Mouse (Mus musculus) neural tube, embryonic 13.5 days (tissue): Measurements from ENCODE around the gene Mllt6. TPM values are rescaled to one million over a fixed set of nuclear protein-coding genes. Genes with fewer than 3 reads are reported as not detected.
"Not testable (repeated sequence)": the region's sequence is repeated elsewhere in the genome, so short reads cannot be mapped to it uniquely, and the experiment has no call there.

ENCODE experiments used
- ATAC-seq: fragments of 200-750 bp; cut with Nextera tagmentation; 2 replicates; pipeline ENCODE4 v1.8.0; 2017; ENCODE audit warnings: low read depth, mild to moderate bottlenecking, moderate TSS enrichment, moderate library complexity
- H3K27ac ChIP-seq: fragments of 300-500 bp; sonication (generic); replicated peaks from 2 replicates; pipeline ENCODE4 v1.5.1; 2015; ENCODE audit warnings: moderate library complexity, mild to moderate bottlenecking, inconsistent platforms
- H3K27me3 ChIP-seq: fragments of 300-500 bp; sonication (generic); 2 replicates; pipeline ENCODE4 v1.6.1; 2015; ENCODE audit warnings: mild to moderate bottlenecking, inconsistent platforms
- H3K36me3 ChIP-seq: fragments of 300-500 bp; sonication (generic); 2 replicates; pipeline ENCODE4 v1.6.1; 2015; ENCODE audit warnings: mild to moderate bottlenecking, inconsistent platforms
- H3K4me1 ChIP-seq: fragments of 300-500 bp; sonication (generic); replicated peaks from 2 replicates; pipeline ENCODE4 v1.6.1; 2015; ENCODE audit warnings: inconsistent platforms
- H3K4me2 ChIP-seq: fragments of 300-500 bp; sonication (generic); 2 replicates; pipeline ENCODE4 v1.6.1; 2015; ENCODE audit warnings: inconsistent platforms, mild to moderate bottlenecking, moderate library complexity
- H3K4me3 ChIP-seq: fragments of 300-500 bp; sonication (generic); 2 replicates; pipeline ENCODE4 v1.5.1; 2015; ENCODE audit warnings: mild to moderate bottlenecking, inconsistent platforms
- H3K9ac ChIP-seq: fragments of 300-500 bp; sonication (generic); 2 replicates; pipeline ENCODE4 v1.6.1; 2015; ENCODE audit warnings: moderate library complexity, mild to moderate bottlenecking, inconsistent platforms
- H3K9me3 ChIP-seq: fragments of 300-500 bp; sonication (generic); 2 replicates; pipeline ENCODE4 v1.6.1; 2016; ENCODE audit warnings: inconsistent platforms
- WGBS: fragments of 180-500 bp; shearing (Covaris S2); methylation state at CpG from one replicate; pipeline ENCODE4 v1.1.7; 2015; 5-methylcytosine and 5-hydroxymethylcytosine counted together
- polyA plus RNA-seq: library from polyadenylated mRNA; unstranded; fragments of >200 nt; fragmentation: Nextera tagmentation; extraction: Ambion mirVana; gene quantifications from 2 replicates; pipeline ENCODE4 v1.2.1, GENCODE M21; 2015

Gene Mllt6
- polyA plus RNA-seq, 1 experiment from 2014 or later, result 3.2 TPM

GRCm38 (mm10) chr11:97629576-97629975, 33.6 kb upstream of the Mllt6 start, which contains the start of gene Epop:
Epop (minus strand) TSS chr11:97629702.
- peaks cover 27% of the 10 kb centered on the region for H3K4me1 ChIP-seq
- no peaks in the 10 kb centered on the region for H3K9me3 ChIP-seq
- H3K36me3 ChIP-seq, result no peaks in the 10 kb centered on the region
- H3K9ac ChIP-seq, result peak within 1 kb of the TSS; percentile 84
- H3K27me3 ChIP-seq, result peaks cover 69% of the 10 kb centered on the region
- H3K4me3 ChIP-seq, result peak within 1 kb of the TSS; percentile 66
- WGBS, result under 1% methylated on average over 45 of the region's 47 CpGs
- H3K27ac ChIP-seq, result no peak within 1 kb of the TSS
- peak; percentile 91 for ATAC-seq
- peak within 1 kb of the TSS; percentile 79 for H3K4me2 ChIP-seq

- no peak overlapping the region for H3K9ac ChIP-seq
- no peak for ATAC-seq
- WGBS, result 34% methylated on average over 2 of the region's 2 CpGs
- no peak overlapping the region for H3K27ac ChIP-seq
- no peaks in the 10 kb centered on the region for H3K36me3 ChIP-seq
- H3K4me2 ChIP-seq, result no peak overlapping the region
- H3K4me3 ChIP-seq, result no peak overlapping the region
- H3K27me3 ChIP-seq, result peaks cover 55% of the 10 kb centered on the region
- no peaks in the 10 kb centered on the region for H3K9me3 ChIP-seq
- H3K4me1 ChIP-seq, result peaks cover 27% of the 10 kb centered on the region
Observed at GRCm38 (mm10) chr11:97631046-97631445, 32.2 kb upstream of the Mllt6 start.

GRCm38 (mm10) chr11:97631500-97631899, 31.7 kb upstream of the Mllt6 start:
- 27% methylated on average over 5 of the region's 5 CpGs for WGBS
- Histone ChIP-seq H3K9me3 (no peaks in the 10 kb centered on the region), H3K36me3 (no peaks in the 10 kb centered on the region), H3K9ac (no peak overlapping the region), H3K4me3 (no peak overlapping the region), H3K4me1 (peaks cover 27% of the 10 kb centered on the region), H3K4me2 (no peak overlapping the region), H3K27me3 (peaks cover 50% of the 10 kb centered on the region), H3K27ac (no peak overlapping the region)
- no peak for ATAC-seq

- peaks cover 46% of the 10 kb centered on the region for H3K27me3 ChIP-seq
- H3K27ac ChIP-seq, result no peak overlapping the region
- ATAC-seq, result 0 out of 2 replicates have a peak, but pooled peaks have one; percentile 36
- H3K36me3 ChIP-seq, result no peaks in the 10 kb centered on the region
- no peaks in the 10 kb centered on the region for H3K9me3 ChIP-seq
- 3% methylated on average over 12 of the region's 12 CpGs for WGBS
- H3K4me3 ChIP-seq, result no peak overlapping the region
- H3K9ac ChIP-seq, result no peak overlapping the region
- no peak overlapping the region for H3K4me2 ChIP-seq
- peaks cover 24% of the 10 kb centered on the region for H3K4me1 ChIP-seq
Observed at GRCm38 (mm10) chr11:97631938-97632337, 31.3 kb upstream of the Mllt6 start.

DNA sequence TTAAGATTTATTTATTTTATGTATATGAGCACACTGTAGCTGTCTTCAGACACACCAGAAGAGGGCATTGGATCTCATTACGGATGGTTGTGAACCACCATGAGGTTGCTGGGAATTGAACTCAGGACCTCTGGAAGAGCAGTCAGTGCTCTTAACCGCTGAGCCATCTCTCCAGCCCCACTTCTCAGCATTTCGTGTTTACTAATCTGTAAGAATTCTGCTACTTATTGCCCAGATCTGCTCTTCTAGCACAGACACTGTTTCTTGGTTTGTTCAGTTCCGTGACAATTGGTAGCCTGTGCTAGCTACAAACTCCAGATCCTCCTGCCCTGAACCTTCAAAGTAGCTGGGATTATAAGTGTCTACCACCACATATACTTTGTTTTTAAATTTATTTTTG, 30.8 kb upstream of the Mllt6 start:
- peaks cover 41% of the 10 kb centered on the region for H3K27me3 ChIP-seq
- not testable (repeated sequence) for H3K9me3 ChIP-seq, ATAC-seq, H3K27ac ChIP-seq, H3K4me3 ChIP-seq, H3K9ac ChIP-seq, H3K36me3 ChIP-seq, H3K4me2 ChIP-seq
- H3K4me1 ChIP-seq, result peaks cover 19% of the 10 kb centered on the region
- WGBS, result 88% methylated on average over 4 of the region's 4 CpGs

GRCm38 (mm10) chr11:97635468-97636019, 27.7 kb upstream of the Mllt6 start:
- no peaks in the 10 kb centered on the region for H3K36me3 ChIP-seq
- peaks cover 14% of the 10 kb centered on the region for H3K27me3 ChIP-seq
- H3K9ac ChIP-seq, result no peak overlapping the region
- 76% methylated on average over 11 of the region's 11 CpGs for WGBS
- H3K4me2 ChIP-seq, result no peak overlapping the region
- H3K4me3 ChIP-seq, result no peak overlapping the region
- H3K9me3 ChIP-seq, result no peaks in the 10 kb centered on the region
- ATAC-seq, result no peak
- no peak overlapping the region for H3K27ac ChIP-seq
- no peaks in the 10 kb centered on the region for H3K4me1 ChIP-seq

- no peak overlapping the region for H3K4me3 ChIP-seq
- H3K27me3 ChIP-seq, result no peaks in the 10 kb centered on the region
- no peaks in the 10 kb centered on the region for H3K4me1 ChIP-seq
- H3K27ac ChIP-seq, result no peak overlapping the region
- no peak for ATAC-seq
- 64% methylated on average over 8 of the region's 8 CpGs for WGBS
- H3K4me2 ChIP-seq, result no peak overlapping the region
- H3K9ac ChIP-seq, result no peak overlapping the region
- H3K36me3 ChIP-seq, result no peaks in the 10 kb centered on the region
- no peaks in the 10 kb centered on the region for H3K9me3 ChIP-seq
Observed at GRCm38 (mm10) chr11:97641668-97642067, 21.5 kb upstream of the Mllt6 start.

- no peak for ATAC-seq
- Histone ChIP-seq H3K27me3 (no peaks in the 10 kb centered on the region), H3K36me3 (no peaks in the 10 kb centered on the region), H3K9ac (no peak overlapping the region), H3K4me2 (no peak overlapping the region), H3K27ac (no peak overlapping the region), H3K4me1 (no peaks in the 10 kb centered on the region), H3K9me3 (no peaks in the 10 kb centered on the region), H3K4me3 (no peak overlapping the region)
- 50% methylated on average over 2 of the region's 2 CpGs for WGBS
Observed at GRCm38 (mm10) chr11:97642746-97643145, 20.5 kb upstream of the Mllt6 start.

DNA sequence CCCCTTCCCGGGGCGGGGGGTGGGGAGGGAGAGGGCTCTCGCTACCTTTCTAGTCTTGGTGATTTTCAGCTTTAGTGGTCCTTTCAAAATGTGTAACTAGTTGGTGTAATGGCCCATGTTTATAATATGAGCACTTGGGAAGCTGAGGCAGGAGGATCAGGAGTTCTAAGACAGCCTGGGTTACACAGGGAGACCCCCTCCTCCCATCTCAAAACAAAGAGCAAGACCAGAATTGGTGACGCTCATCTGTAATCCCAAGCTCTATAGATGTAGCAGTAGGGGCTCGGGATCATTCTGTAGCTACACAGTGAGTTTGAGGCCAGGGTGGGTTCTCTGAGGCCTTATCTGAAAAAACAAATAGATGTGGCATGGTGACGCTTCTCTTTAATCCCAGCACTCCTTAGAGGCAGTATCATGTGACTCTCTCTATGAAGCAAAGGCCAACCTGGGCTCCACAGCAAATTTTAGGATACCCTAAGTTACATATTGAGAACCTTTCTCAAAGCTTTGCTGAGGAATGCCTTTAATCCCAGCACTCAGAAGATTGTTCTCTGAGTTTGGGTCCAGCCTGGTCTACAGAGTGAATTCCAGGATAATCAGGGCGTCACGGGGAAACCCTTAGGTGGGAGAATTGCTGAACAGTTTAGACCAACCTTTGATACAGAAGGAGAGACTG, 19.7 kb upstream of the Mllt6 start:
- no peak overlapping the region for H3K4me2 ChIP-seq
- no peak overlapping the region for H3K27ac ChIP-seq
- H3K9ac ChIP-seq, result no peak overlapping the region
- H3K36me3 ChIP-seq, result no peaks in the 10 kb centered on the region
- WGBS, result 86% methylated on average over 8 of the region's 8 CpGs
- no peak for ATAC-seq
- no peaks in the 10 kb centered on the region for H3K4me1 ChIP-seq
- H3K4me3 ChIP-seq, result no peak overlapping the region
- no peaks in the 10 kb centered on the region for H3K9me3 ChIP-seq
- H3K27me3 ChIP-seq, result no peaks in the 10 kb centered on the region

DNA sequence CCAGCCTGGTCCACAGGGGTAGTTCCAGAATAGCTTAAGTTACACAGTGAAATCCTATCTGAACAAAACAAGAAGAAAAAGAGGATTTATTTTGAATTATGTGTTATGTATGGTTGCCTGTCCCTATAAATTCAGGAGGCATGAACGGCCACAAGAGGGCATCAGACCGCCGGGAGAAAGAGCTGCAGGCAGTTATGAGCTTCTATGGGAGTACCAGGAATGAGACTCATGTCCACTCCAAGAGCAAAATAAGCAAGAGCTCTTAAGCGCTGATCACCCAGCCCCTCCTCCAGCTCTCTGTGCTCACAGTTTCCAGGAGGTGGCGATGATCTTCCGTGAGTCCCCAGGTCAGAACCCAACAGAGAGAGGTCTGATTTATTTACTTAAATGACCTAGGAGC, 18.4 kb upstream of the Mllt6 start:
- Histone ChIP-seq H3K36me3 (no peaks in the 10 kb centered on the region), H3K4me2 (no peak overlapping the region)
- ATAC-seq, result no peak

DNA sequence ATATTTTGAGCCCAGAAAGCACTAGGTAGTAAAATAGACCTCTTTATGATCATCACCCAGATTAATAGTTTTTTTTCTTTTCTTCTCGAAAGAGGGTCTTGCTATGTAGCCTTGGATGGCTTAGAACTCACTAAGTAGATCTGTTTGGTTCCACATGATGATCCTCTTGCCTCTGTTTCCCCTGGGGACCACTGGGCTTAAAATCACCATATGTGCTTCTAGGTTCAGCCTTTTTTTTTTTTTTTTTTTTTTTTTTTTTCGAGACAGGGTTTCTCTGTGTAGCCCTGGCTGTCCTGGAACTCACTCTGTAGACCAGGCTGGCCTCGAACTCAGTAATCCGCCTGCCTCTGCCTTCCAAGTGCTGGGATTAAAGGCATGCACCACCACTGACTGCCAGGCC, 14.7 kb upstream of the Mllt6 start:
- not testable (repeated sequence) for H3K27me3 ChIP-seq, H3K27ac ChIP-seq, ATAC-seq, H3K36me3 ChIP-seq, H3K9me3 ChIP-seq, H3K4me2 ChIP-seq, H3K4me1 ChIP-seq, H3K9ac ChIP-seq, H3K4me3 ChIP-seq
- 72% methylated on average over 4 of the region's 4 CpGs for WGBS

More for the DNA sequence above, 18.4 kb upstream of the Mllt6 start:
- no peak overlapping the region for H3K4me3 ChIP-seq
- H3K4me1 ChIP-seq, result 0 out of 2 replicates have a peak, but pooled peaks cover under 1% of the 10 kb centered on the region
- 2% methylated on average over 6 of the region's 6 CpGs for WGBS
- no peak overlapping the region for H3K9ac ChIP-seq
- H3K27me3 ChIP-seq, result no peaks in the 10 kb centered on the region
- H3K9me3 ChIP-seq, result no peaks in the 10 kb centered on the region
- no peak overlapping the region for H3K27ac ChIP-seq

GRCm38 (mm10) chr11:97650341-97650740, 12.9 kb upstream of the Mllt6 start:
- H3K4me3 ChIP-seq, result no peak overlapping the region
- H3K27me3 ChIP-seq, result no peaks in the 10 kb centered on the region
- H3K27ac ChIP-seq, result peak overlapping the region; percentile 23; the same call in 1 of the 2 replicates
- no peak overlapping the region for H3K9ac ChIP-seq
- 45% methylated on average over 5 of the region's 5 CpGs for WGBS
- H3K4me2 ChIP-seq, result no peak overlapping the region
- no peaks in the 10 kb centered on the region for H3K36me3 ChIP-seq
- H3K9me3 ChIP-seq, result no peaks in the 10 kb centered on the region
- H3K4me1 ChIP-seq, result peaks cover 8% of the 10 kb centered on the region; the same call in 1 of the 2 replicates
- no peak for ATAC-seq

DNA sequence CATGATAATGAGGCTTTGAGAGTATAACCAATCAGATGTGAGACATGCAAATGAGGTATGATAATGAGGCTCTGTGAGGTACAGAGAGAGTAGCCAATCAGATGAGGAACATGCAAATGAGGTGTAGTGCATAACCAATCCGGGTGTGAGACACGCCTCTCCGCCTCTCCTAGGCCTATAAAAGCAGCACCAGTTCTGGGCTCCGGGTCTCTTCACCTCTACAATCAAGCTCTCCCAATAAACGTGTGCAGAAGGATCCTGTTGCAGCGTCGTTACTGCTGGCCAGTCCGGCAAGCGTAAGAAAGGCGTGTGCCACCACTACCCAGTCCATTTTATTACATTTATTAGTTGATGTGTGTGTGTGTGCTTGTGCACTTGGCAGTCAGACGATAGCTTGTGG, 9.8 kb upstream of the Mllt6 start:
- H3K27ac ChIP-seq, H3K9ac ChIP-seq, H3K27me3 ChIP-seq, H3K4me1 ChIP-seq, H3K4me3 ChIP-seq, H3K4me2 ChIP-seq, ATAC-seq, H3K9me3 ChIP-seq, H3K36me3 ChIP-seq: not testable (repeated sequence)
- WGBS, result 90% methylated on average over 11 of the region's 11 CpGs
